Mouse (Mus musculus): Measurements from ENCODE around the gene Ap1m2.
"Not testable (repeated sequence)": the region's sequence is repeated elsewhere in the genome, so short reads cannot be mapped to it uniquely, and the experiment has no call there.

- TF ChIP-seq TAL1 (conservative IDR thresholded peaks at IDR 0.05; ENCODE audit: low read depth, low read length); CTCF (IDR thresholded peaks at IDR 0.05; ENCODE audit: low read depth, low read length); GATA1 (IDR thresholded peaks at IDR 0.05; ENCODE audit: borderline replicate concordance, low read length); POLR2AphosphoS5 (IDR thresholded peaks at IDR 0.05; ENCODE audit: insufficient replicate concordance, low read depth, low read length); GATA2 (IDR thresholded peaks at IDR 0.05; ENCODE audit: borderline replicate concordance, low read depth, low read length): not testable (repeated sequence)
These were observed 20.3 kb downstream of the Ap1m2 start for GRCm38 (mm10) chr9:21291868-21292267.
